Mouse (Mus musculus) heart, adult 18-20 months (tissue): ENCODE measurements at regions not wholly inside any gene's neighbourhood (a gene's known extent, or its start where the extent isn't known, plus 50 kb on each side); places are given as distances from the start of the nearest gene placed in this dataset.
A peak's percentile ranks its signal among the peaks of the same experiment; 100 is the strongest.
"Not testable (repeated sequence)": the region's sequence is repeated elsewhere in the genome, so short reads cannot be mapped to it uniquely, and the experiment has no call there.

Source experiments
- DNase-seq, 2 experiments: peaks; one replicate each; pipeline ENCODE4 v3.0.0; 2021 to 2022; ENCODE audit warnings: mixed read lengths in 1 of 2

GRCm38 (mm10) chr15:96031085-96031780, 240.6 kb downstream of the Ano6 start:
- DNase-seq, result peak; percentile 31 to 59

- DNase-seq, result peak in 1 of 2 experiments; percentile 4
Measured at GRCm38 (mm10) chr15:96035273-96035672, 244.6 kb downstream of the Ano6 start.

DNA sequence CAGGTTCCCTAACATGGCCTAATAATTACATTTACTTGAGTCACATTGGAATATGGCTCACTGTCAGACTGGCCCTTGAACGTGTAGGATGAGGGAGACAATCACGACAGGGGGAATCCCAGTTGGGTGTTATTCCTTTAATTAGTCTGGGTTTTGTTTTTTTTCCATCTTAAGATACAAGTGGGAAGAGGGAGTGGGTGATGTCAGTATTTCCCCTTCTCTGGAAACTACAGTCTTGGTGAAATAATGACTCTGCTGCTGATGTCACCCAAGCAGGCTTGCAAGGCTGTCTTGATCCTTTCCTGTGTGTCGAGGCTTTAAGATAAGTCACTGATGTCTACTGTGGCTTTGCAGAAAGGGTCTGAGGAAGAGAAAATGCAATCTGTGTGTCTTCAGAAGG, 241.8 kb upstream of the Arid2 start:
- no peak for DNase-seq

DNA sequence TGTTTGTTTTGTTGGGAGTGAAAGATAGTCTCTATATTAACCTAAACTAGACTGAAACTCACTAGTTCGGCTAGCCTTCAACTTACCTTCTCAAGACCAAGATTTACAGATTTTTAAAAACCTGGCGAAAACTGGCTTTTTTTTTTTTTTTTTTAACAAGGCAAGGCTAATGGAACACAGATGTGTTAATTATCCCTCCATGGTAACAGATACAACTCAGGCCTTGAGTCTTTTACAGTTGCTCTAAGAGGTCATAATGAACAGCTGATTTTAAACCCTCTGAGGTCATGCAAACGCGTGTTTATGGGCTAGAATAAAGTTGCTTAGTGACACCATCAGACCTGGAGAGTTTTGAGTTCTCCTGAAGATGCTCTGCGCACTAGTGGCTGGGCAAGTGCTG, 240.7 kb upstream of the Arid2 start:
- DNase-seq, result no peak

DNA sequence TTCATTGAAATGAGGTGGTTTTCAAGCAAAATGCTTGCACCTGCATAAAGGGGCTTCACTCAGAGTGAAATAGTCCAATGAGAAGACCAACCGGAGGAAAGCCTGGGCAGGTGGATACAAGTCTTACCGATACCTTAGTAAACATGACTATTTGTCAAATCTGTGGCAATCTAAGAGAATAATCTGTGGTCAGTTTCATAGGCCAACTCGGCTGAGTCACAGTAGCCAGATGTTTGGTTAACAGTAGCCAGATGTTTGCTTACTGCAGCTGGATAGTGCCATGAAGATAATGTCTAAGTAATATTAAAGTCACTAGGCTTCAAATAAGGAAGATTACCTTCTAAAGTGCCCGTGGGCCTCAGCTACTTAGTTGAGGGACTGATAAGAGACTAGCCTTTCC, 236.9 kb upstream of the Arid2 start:
- DNase-seq, result no peak

- no peak for DNase-seq
Measured at GRCm38 (mm10) chr15:96052586-96052985, 234.7 kb upstream of the Arid2 start.

DNA sequence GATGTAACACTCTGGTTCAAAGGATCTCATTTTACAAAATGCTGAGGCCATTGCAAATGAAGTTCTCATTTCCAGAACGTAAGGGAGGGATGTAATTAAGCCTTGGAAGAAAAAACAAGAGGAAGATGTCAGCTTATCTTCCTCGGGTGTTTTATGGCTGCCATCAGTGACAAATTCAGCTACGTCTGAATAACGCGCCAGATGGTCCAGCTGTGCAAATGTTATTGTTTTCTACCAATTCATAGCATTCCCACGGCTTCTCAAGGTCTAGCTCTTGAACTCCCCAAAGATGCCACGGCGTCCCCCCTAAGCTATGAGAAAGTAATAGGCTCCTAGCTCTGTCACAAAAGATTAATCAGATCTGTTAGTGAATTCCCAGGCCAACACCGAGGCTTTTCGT, 232.0 kb upstream of the Arid2 start:
- no peak for DNase-seq

DNA sequence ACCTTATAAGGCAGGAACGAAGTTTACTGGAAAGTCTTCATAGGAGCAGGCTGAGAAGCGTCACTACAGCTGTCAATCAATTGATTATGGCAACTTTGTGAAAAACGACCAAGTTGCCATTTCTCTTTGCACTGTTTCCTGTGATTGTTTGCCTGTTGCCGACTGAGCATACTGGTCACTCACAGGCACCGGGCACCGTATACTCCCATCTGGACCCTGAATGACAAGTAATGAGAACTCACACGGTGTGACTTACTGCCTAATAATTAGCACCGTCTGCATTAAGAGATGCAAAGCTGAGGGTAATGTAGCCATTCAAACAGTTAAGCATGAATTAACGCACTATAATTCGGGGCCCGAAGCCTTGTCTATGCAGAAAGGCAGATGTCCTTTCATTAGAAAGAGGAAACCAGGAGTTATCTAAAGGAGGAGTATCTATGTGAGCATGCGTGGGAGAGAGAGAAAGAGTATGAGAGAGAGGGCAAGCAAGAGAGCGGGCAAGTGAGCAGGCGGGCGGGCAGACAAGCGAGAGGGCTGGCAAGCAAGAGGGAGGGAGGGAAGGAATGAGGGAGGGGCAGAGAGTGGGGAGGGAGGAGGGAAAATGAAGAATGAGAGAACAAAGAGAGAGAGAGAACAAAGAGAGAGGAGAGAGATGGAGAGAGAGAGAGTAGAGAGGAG, 231.4 kb upstream of the Arid2 start:
- no peak for DNase-seq

GRCm38 (mm10) chr15:96059623-96060022, 227.7 kb upstream of the Arid2 start:
- peak; percentile 34 to 42 for DNase-seq

GRCm38 (mm10) chr15:96064499-96065217, 222.7 kb upstream of the Arid2 start:
- DNase-seq, result no peak

DNA sequence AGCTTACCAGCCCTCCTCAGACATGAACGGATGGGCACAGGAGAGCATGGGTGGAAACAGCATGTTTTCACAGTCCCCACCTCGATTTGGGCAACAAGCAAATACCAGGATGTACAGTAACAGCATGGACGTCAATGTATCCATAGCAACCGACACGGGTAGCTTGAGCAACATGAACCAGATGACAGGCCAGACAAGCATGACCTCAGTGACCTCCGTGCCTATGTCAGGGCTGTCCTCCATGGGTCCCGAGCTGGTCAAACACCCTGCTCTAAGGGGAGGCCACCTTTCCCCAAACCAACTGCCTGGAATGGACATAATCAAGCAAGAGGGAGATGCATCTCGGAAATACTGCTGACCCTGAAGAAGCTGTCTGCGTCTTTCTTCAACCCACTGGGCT, 211.7 kb upstream of the Arid2 start:
- no peak for DNase-seq

DNA sequence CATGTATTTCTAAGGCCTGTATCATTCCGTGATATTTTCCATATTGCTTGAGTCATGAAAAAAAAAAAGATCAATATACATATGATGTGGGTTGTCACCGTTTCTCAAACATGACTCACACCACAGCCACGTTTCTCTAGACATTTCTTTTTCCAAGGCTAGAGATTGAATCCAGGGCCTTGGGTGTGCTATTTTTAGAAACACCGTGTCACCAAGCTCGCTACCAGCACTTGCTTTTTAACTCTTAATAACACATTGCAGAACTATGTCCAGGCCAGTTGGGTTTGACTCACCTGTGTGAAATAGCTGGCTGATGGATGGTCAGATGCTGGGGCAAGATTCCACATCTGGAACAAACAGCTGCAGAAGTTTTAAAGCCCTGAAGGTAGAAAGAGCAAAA, 209.6 kb upstream of the Arid2 start:
- DNase-seq, result no peak

GRCm38 (mm10) chr15:96078580-96078979, 208.7 kb upstream of the Arid2 start:
- DNase-seq, result no peak

DNA sequence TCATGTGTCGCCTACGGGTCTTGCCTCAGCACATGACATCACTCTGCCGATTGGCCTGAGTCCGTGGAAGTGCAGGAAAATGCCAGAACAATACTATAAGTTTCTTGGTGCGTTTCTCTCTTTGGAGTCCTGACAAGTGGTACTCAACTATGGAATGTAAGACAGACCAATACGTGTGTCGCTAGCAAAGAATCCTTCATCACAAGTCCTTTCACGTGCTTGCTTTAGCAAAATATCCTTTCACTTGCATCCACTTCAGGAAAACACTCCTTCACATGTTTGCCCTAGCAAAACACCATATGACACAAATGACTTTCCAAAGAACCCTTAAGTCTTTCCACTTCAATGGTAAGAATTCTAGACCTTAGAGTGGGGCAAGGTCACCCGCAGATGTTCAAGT, 197.6 kb upstream of the Arid2 start:
- no peak for DNase-seq

DNA sequence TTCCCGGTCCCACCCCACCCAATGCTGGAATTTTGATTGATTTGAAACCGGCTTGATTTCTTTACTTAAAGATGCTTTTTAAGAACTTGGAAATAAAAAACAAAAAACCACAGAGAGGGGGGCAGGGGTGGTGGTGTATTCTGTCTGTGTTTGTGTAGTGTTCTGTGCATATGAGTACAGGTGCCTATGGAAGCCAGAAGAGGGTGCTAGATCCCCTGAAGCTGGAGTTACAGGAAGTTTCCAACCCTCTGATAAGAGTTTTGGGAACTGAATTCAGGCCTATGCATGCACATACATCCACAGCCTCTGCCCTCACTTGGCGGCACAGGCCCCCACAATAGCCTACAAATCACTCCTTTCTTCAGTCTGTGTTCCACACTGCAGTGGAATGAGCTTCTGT, 190.9 kb upstream of the Arid2 start:
- no peak for DNase-seq

GRCm38 (mm10) chr15:96098821-96099220, 188.5 kb upstream of the Arid2 start:
- peak in 1 of 2 experiments; percentile 26 for DNase-seq

DNA sequence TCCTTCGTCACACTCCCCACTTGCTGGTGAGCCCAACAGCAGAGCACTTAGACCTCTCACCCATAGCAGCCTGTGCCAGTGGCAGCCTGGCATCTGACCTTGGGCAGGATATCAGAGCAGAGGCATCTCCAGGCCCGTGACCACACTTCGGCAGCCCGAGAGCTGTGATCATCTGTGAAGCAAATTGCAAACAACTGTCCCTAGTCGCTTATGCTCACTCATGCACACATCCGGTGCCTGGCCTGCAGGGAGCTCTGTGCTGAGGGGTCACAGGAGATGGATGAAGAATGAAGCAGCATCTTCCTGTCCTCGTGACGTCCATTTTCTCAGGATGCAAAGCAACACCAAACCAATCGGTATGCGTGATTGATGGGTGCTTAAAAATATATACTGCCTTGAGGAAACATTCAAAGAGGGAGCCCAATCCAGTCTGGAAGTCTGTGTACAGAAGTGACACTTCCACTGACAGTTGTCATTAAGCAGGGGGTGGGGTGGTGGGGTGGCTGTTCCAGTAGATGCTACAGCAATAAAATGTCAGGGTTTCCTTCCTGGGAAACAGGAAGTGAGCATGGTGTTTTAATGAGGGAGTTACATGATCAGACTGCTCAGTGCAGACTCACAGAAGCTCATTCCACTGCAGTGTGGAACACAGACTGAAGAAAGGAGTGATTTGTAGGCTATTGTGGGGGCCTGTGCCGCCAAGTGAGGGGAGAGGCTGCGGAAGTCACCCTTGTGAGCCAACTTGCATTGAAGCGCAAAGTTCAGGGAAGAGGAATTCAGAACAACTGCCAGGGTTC, 187.3 kb upstream of the Arid2 start:
- not testable (repeated sequence) for DNase-seq

- peak; percentile 21 to 57 for DNase-seq
Measured at GRCm38 (mm10) chr15:96103737-96104136, 183.6 kb upstream of the Arid2 start.

DNA sequence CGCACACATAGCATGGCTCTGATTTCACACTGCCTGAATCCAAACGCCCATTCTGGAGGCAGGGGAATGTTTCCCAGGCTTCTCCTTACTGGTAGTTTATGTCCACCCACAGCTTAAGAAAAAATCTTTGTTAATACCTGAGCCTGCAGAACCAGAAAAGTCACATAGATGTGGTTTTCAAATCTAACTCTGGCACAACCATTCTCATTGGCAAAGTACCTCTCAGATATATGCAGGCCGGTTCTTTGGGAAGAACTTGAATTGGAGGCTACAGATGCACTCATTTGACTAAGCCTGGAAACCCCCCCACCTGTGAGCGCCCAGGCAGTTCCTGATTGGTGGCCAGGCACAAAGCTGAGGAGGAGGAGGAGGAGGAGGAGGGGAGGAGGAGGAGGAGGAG, 179.8 kb upstream of the Arid2 start:
- no peak for DNase-seq

DNA sequence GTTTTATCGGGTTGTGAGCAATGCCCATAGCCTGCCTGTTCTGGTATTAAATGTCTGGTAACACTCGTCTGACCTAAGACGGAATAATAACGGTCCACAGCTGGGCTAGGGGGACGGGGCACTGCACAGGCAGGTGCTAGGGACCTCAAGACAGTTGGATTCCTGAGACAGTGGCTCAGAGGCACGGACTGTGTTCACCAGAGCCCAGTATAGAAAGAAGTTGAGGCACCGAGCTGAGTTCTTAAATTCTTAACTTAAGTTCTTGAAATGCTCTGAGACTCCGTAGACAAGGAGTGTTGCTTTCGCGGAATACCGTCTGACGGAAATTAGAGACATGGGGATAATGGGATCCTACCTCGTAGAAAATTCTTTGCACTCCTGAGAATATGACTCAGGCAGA, 174.2 kb upstream of the Arid2 start:
- DNase-seq, result no peak

DNA sequence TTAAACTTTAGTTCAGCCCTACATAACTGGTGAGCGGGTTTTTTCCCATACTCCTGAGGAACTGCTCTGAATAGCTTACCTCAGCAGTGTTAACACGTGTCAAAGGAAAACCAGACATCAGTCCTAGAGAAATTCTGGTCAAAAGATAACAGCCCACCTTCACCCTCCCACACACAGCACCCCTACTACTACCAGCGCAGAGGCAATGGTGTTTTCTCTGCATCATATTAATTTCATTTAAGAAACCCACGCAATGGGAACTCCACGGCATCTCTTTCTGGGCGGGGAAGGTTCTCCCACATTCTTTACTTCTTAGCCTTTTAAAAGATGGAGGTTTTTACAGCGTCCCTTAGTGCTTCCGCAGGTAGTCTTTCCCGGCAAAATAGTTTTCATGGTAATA, 172.7 kb upstream of the Arid2 start:
- DNase-seq, result no peak

DNA sequence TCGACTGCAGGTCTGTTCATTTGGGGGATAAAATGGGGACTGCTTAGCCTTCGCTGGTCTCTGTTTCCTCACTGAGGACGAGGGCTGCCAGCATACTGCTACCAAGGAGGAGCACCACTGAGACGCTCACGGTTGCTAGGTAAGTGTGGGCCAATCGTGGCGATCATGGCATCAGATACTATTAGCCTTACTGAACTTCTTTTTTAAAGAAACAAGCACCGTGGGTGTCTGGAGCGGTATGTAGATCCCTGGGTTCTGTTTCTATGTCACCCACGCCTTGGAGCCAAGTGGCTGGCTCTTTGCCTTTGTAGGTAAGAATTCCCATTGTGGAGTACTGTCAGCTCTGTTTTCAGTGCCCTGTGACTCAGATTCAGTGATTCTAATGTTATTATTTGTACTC, 172.1 kb upstream of the Arid2 start:
- no peak for DNase-seq

GRCm38 (mm10) chr15:96119240-96119639, 168.1 kb upstream of the Arid2 start:
- no peak for DNase-seq
